Mouse (Mus musculus): Measurements from ENCODE around the gene Fgl2. TPM values are rescaled to one million over a fixed set of nuclear protein-coding genes. Genes with fewer than 3 reads are reported as not detected.
"Not testable (repeated sequence)": the region's sequence is repeated elsewhere in the genome, so short reads cannot be mapped to it uniquely, and the experiment has no call there.

The Fgl2 gene
- polyA plus RNA-seq (2015; fragmentation: Nextera tagmentation; extraction: Ambion mirVana): 4.6 and 5.8 TPM in 2 replicates

DNA sequence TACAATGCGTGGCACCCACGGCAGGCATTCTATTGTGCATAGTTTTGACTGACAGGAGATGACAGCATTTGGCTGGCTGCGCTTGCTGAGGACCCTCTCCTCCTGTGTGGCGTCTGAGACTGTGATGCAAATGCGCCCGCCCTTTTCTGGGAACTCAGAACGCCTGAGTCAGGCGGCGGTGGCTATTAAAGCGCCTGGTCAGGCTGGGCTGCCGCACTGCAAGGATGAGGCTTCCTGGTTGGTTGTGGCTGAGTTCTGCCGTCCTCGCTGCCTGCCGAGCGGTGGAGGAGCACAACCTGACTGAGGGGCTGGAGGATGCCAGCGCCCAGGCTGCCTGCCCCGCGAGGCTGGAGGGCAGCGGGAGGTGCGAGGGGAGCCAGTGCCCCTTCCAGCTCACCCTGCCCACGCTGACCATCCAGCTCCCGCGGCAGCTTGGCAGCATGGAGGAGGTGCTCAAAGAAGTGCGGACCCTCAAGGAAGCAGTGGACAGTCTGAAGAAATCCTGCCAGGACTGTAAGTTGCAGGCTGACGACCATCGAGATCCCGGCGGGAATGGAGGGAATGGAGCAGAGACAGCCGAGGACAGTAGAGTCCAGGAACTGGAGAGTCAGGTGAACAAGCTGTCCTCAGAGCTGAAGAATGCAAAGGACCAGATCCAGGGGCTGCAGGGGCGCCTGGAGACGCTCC is at the start of gene Fgl2:
TSS of gene Fgl2 (plus strand) at position 150 of the 687 bp plus-strand sequence.
- Histone ChIP-seq H3K9me3 (no peaks in the 10 kb centered on the region), H3K36me3 (no peaks in the 10 kb centered on the region), H3K4me1 (peaks cover 3% of the 10 kb centered on the region; the same call in 1 of the 2 replicates), H3K27ac (no peak within 1 kb of the TSS), H3K27me3 (peaks cover 12% of the 10 kb centered on the region; the same call in 1 of the 2 replicates), H3K4me3 (peak within 1 kb of the TSS; percentile 44), H3K9ac (peak within 1 kb of the TSS; percentile 43), H3K4me2 (peak within 1 kb of the TSS; percentile 94)
- peak; percentile 67 for ATAC-seq (ENCODE audit: borderline replicate concordance, extremely low read depth, low FRiP score, low TSS enrichment)
- WGBS: 4% methylated on average over 31 of the region's 31 CpGs

DNA sequence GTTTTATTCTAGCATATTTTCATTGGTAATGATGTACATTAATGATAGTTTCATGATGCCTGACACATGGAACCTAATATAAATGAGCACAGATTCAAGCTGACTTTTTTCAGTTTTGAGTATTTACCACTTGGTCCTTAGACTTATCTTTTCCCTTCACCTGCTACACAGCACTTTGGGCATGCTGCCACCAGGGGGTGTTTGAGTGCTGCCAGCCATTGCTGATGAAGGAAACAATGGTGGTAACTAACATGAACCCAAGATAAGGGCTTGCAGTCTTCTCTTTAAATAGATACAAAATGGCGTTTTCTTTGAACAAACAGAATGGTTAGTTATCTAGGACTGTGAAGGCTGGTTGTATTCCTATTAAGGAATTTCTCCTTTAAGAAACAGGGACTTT is 45.9 kb upstream of the Fgl2 start:
- no peak overlapping the region for H3K4me3 ChIP-seq
- H3K27me3 ChIP-seq: no peaks in the 10 kb centered on the region
- H3K4me1 ChIP-seq: no peaks in the 10 kb centered on the region
- H3K9ac ChIP-seq: no peak overlapping the region
- no peak overlapping the region for H3K4me2 ChIP-seq
- H3K36me3 ChIP-seq: no peaks in the 10 kb centered on the region
- no peak for ATAC-seq (ENCODE audit: borderline replicate concordance, extremely low read depth, low FRiP score, low TSS enrichment)
- 22% methylated on average over 1 of the region's 1 CpGs for WGBS
- no peaks in the 10 kb centered on the region for H3K9me3 ChIP-seq
- H3K27ac ChIP-seq: no peak overlapping the region

DNA sequence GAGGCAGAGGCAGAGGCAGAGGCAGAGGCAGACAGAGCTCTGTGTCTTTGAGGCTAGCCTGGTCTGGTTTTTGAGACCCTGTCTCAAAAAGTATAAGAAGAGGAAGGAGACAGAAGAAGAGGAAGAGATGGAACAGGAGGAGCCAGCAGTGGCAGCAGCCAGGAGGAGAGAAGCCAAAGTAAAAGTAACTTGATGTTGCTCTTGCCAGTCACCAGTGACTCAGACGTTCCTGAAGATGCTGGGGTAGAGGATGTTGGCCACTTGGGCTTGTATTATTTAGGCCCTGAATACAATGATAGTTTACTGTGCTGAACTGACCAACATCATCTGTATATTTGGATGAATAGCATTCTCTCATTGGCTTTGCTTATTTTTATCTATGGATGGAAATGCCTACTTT is 43.9 kb upstream of the Fgl2 start:
- ATAC-seq (ENCODE audit: borderline replicate concordance, extremely low read depth, low FRiP score, low TSS enrichment): no peak
- no peaks in the 10 kb centered on the region for H3K27me3 ChIP-seq
- 72% methylated on average over 1 of the region's 1 CpGs for WGBS
- no peak overlapping the region for H3K9ac ChIP-seq
- H3K4me3 ChIP-seq: no peak overlapping the region
- H3K4me2 ChIP-seq: no peak overlapping the region
- H3K4me1 ChIP-seq: no peaks in the 10 kb centered on the region
- H3K27ac ChIP-seq: no peak overlapping the region
- H3K36me3 ChIP-seq: no peaks in the 10 kb centered on the region
- H3K9me3 ChIP-seq: no peaks in the 10 kb centered on the region

DNA sequence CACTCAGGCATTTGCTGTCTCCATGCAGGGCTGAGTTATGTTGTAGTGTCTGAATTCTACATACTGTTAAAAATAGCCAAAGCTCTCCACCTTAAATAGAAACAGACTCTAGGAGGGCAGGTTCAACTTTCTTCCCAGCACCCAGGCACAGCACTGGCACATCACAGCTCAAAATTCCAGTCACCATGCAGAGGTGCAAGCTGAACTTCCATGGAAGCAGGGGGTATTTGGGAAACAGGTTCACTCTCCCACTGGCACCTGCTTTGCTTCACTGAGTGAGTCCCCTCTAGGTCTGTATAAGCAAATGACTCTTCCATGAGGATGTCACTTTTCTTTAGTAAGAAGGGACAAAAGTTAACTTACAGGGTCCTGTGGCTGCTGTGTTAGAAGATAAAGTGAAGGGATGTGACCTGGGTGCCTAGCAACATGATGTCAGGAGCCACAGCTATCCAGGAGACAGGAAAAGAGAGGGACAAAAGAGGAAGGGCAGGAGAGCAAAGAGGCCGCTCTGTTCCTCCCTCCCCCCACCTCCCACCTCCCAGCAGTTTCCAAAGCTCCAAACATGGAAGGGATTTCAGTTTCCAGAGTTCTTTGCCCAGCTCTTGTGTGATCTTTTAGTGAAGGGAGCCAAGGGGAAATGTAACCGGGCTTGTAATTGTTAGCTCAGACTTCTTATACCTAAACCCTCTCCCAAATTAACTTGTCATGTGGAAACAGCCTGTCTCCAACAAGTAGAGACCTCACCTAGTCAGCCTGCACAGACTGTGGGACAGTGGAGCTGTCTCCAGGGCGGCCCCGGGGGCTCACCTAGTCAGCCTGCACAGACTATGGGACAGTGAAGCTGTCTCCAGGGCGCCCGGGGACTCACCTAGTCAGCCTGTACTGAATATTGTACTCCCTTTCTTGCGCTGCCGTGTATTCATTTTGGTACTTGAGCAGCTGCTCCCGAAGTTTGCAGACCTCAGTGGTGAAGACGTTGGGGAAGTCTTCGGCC is 42.5 kb upstream of the Fgl2 start:
- no peaks in the 10 kb centered on the region for H3K36me3 ChIP-seq
- H3K27ac ChIP-seq: no peak overlapping the region
- no peak overlapping the region for H3K4me2 ChIP-seq
- no peaks in the 10 kb centered on the region for H3K4me1 ChIP-seq
- H3K27me3 ChIP-seq: no peaks in the 10 kb centered on the region
- H3K9me3 ChIP-seq: no peaks in the 10 kb centered on the region
- WGBS: 56% methylated on average over 11 of the region's 11 CpGs
- H3K9ac ChIP-seq: no peak overlapping the region
- no peak; the same call in 1 of the 2 replicates for ATAC-seq (ENCODE audit: borderline replicate concordance, extremely low read depth, low FRiP score, low TSS enrichment)
- H3K4me3 ChIP-seq: no peak overlapping the region

DNA sequence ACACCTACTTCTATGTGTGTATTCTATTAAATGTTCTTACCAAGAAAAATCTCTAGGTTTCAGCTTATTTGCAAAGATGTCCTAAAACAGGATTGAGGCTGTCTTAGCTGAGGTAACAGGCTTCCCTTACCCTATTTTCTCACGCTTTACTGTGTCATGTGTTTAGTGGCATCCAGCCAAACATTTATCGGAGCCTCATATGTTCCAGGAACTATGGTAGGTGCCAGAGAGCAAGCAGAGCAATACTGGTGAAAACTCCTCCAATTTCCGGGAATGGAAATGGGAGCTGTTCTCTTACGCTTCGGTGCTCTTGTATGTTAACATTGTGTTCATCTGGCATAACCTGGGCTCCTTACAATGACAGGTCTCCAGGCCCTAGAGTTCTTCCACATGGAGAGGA is 40.8 kb upstream of the Fgl2 start:
- Histone ChIP-seq H3K27ac (no peak overlapping the region), H3K27me3 (no peaks in the 10 kb centered on the region), H3K9me3 (no peaks in the 10 kb centered on the region), H3K36me3 (no peaks in the 10 kb centered on the region), H3K4me1 (no peaks in the 10 kb centered on the region), H3K9ac (no peak overlapping the region), H3K4me3 (no peak overlapping the region), H3K4me2 (no peak overlapping the region)
- no peak for ATAC-seq (ENCODE audit: borderline replicate concordance, extremely low read depth, low FRiP score, low TSS enrichment)
- 51% methylated on average over 5 of the region's 5 CpGs for WGBS

DNA sequence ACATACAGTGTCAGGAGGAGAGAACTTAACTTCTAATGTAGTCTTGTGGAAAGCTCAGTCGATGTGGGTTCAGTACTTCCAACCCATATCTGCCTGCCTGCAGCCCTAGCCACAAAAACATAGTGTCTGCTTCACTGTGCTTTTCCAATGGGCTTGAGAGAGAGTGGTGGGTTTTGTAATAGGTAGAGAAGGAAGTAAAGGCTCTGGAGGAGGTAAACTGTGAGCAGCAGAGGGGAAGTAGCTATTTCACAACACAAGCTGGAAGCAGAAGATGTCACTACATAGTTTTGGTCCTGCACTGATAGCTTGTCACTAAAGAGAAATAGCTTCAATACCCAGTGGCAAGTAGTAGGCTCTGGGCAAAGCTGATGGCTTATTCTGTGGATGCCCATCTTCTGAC is 40.3 kb upstream of the Fgl2 start:
- Histone ChIP-seq H3K9ac (no peak overlapping the region), H3K4me2 (no peak overlapping the region), H3K9me3 (no peaks in the 10 kb centered on the region), H3K27me3 (no peaks in the 10 kb centered on the region), H3K27ac (no peak overlapping the region), H3K4me1 (no peaks in the 10 kb centered on the region), H3K36me3 (no peaks in the 10 kb centered on the region), H3K4me3 (no peak overlapping the region)
- no peak for ATAC-seq (ENCODE audit: borderline replicate concordance, extremely low read depth, low FRiP score, low TSS enrichment)
- WGBS: 78% methylated on average over 1 of the region's 1 CpGs

DNA sequence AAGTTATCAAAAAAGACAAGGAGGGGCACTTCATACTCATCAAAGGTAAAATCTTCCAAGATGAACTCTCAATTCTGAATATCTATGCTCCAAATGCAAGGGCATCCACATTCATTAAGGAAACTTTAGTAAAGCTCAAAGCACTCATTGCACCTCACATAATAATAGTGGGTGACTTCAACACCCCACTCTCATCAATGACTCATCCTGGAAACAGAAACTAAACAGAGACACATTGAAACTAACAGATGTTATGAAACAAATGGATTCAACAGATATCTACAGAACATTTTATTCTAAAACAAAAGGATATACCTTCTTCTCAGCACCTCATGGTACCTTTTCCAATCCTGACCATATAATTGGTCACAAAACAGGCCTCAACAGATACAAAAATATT is 30.2 kb upstream of the Fgl2 start:
- not testable (repeated sequence) for H3K4me1 ChIP-seq; H3K27ac ChIP-seq; H3K9ac ChIP-seq; H3K4me2 ChIP-seq; H3K4me3 ChIP-seq; ATAC-seq (ENCODE audit: borderline replicate concordance, extremely low read depth, low FRiP score, low TSS enrichment); H3K9me3 ChIP-seq; H3K36me3 ChIP-seq; H3K27me3 ChIP-seq

DNA sequence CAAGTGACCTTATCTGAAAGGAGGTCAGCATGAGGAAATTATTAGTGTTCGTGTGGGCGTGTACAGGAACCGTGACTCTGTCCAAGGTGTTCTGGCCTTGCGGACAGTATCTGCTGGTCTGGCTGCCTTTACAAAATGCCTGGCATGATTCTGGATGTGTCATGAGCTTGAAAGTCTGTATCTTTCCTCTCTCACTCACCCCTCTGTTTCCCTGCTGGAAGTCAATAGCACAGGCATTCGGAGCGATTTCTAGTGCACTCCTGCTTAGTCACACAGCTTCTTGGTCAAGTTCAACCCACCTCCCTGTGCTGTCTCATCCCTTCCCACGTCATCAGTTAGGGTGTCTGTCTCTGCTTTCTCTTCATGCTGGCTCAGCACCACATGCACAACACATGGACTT is 24.1 kb upstream of the Fgl2 start:
- H3K4me2 ChIP-seq: no peak overlapping the region
- H3K27ac ChIP-seq: no peak overlapping the region
- H3K4me3 ChIP-seq: no peak overlapping the region
- WGBS: 71% methylated on average over 7 of the region's 7 CpGs
- no peaks in the 10 kb centered on the region for H3K9me3 ChIP-seq
- no peak overlapping the region for H3K9ac ChIP-seq
- no peaks in the 10 kb centered on the region for H3K36me3 ChIP-seq
- ATAC-seq (ENCODE audit: borderline replicate concordance, extremely low read depth, low FRiP score, low TSS enrichment): no peak
- H3K4me1 ChIP-seq: no peaks in the 10 kb centered on the region
- H3K27me3 ChIP-seq: no peaks in the 10 kb centered on the region

DNA sequence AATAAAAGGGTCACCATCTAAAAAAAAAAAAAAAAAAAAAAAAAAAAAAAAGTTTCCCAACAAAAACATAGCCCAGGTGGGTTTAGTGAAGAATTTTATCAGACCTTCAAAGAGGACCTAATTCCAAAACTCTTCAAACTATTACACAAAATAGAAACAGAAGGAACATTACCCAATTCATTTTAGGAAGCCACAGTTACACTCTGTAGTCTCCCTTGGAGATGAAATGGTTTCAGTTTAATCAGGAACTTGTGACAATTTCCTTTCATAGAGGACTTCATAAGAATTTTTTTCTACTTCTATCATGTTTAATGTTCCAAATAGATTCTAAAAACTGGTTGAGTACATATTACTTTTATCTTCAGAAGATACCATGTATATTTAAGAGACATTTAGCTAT is 20.8 kb upstream of the Fgl2 start:
- H3K27me3 ChIP-seq: no peaks in the 10 kb centered on the region
- ATAC-seq (ENCODE audit: borderline replicate concordance, extremely low read depth, low FRiP score, low TSS enrichment): no peak
- H3K9me3 ChIP-seq: no peaks in the 10 kb centered on the region
- H3K27ac ChIP-seq: no peak overlapping the region
- no peak overlapping the region for H3K4me2 ChIP-seq
- H3K4me3 ChIP-seq: no peak overlapping the region
- no peaks in the 10 kb centered on the region for H3K4me1 ChIP-seq
- H3K9ac ChIP-seq: no peak overlapping the region
- no peaks in the 10 kb centered on the region for H3K36me3 ChIP-seq

DNA sequence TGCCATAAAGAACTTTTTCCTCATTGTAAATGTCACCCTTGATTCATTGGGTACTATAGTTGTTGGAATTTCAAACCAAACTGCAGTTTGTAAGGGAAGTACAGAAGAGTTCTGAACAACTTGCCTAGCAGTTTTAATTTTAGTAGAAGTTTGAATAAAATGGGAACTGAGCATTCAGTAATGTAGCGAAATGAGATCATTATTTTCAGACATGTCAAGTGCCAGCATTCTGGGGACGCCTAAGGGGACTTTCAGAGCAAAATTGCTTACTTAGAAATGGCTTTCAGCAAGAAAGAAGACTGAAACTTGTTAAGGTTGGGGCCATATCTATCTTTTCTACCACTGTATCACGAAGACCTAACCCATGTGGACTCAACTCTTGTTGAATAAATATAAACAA is 13.8 kb upstream of the Fgl2 start:
- H3K9me3 ChIP-seq: no peaks in the 10 kb centered on the region
- H3K36me3 ChIP-seq: no peaks in the 10 kb centered on the region
- no peak overlapping the region for H3K4me2 ChIP-seq
- no peaks in the 10 kb centered on the region for H3K4me1 ChIP-seq
- no peak overlapping the region for H3K9ac ChIP-seq
- H3K27ac ChIP-seq: no peak overlapping the region
- WGBS: 69% methylated on average over 3 of the region's 3 CpGs
- no peak for ATAC-seq (ENCODE audit: borderline replicate concordance, extremely low read depth, low FRiP score, low TSS enrichment)
- H3K27me3 ChIP-seq: no peaks in the 10 kb centered on the region
- no peak overlapping the region for H3K4me3 ChIP-seq

DNA sequence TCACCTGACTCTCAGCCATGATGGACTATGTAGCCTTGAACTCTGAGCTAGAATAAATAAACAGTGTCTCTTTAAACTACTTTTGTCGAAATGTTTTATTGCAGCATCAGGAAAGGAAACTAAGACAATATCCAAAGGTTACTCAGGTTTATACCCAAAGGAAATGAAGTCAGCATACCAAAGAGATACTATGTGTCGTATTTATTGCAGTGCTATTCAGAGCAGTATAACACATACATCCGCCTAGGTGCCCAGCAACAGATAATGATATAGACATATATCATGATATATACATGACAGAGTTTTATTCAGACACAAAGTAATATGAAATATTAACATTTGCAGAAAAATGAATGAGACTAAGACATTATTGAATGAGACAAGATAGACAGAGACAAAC is 9.1 kb upstream of the Fgl2 start:
- 47% methylated on average over 3 of the region's 3 CpGs for WGBS
- no peak overlapping the region for H3K9ac ChIP-seq
- no peaks in the 10 kb centered on the region for H3K36me3 ChIP-seq
- H3K4me1 ChIP-seq: no peaks in the 10 kb centered on the region
- no peaks in the 10 kb centered on the region for H3K9me3 ChIP-seq
- no peak for ATAC-seq (ENCODE audit: borderline replicate concordance, extremely low read depth, low FRiP score, low TSS enrichment)
- H3K27ac ChIP-seq: no peak overlapping the region
- H3K27me3 ChIP-seq: no peaks in the 10 kb centered on the region
- H3K4me3 ChIP-seq: no peak overlapping the region
- H3K4me2 ChIP-seq: no peak overlapping the region

DNA sequence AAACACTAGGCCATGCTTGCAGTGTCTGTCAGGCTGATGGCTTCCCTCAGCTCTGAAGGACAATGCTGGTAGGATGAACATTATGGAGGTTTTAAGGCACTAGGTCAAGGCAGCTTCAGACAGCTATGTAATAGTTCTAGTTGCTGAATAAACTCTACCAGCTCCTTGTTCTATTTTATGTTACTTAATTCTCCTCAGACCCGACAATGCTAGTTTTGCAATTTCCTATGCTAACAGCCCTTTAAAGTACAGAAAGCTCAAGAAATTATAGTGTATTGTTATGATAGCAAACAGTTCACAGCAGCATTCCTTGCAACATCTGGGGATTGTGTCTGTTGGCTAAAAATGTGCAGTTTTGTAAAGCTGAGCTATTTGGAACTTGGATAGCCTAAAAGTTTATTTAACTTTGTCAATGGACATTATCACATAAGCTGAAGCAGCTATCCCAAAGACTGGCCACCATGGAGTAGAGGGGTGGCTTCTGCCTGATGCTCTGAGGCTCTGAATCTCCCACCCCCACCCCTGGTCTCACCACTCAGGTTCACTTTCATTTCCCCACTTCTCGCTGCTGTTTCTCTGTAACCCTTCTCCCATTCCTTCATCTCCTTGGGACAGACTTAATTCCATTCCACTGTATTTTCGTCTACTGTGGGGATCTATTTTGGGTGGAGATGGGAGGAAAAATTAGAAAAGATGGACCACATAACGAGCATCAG is 5.9 kb upstream of the Fgl2 start:
- no peak for ATAC-seq (ENCODE audit: borderline replicate concordance, extremely low read depth, low FRiP score, low TSS enrichment)
- no peak overlapping the region for H3K4me2 ChIP-seq
- H3K27ac ChIP-seq: no peak overlapping the region
- whole genome bisulfite sequencing: 39% methylated on average over 4 of the region's 4 CpGs
- H3K36me3 ChIP-seq: no peaks in the 10 kb centered on the region
- H3K4me1 ChIP-seq: no peaks in the 10 kb centered on the region
- H3K27me3 ChIP-seq: no peaks in the 10 kb centered on the region
- no peak overlapping the region for H3K9ac ChIP-seq
- no peak overlapping the region for H3K4me3 ChIP-seq
- no peaks in the 10 kb centered on the region for H3K9me3 ChIP-seq
